Mouse (Mus musculus) layer of hippocampus, postnatal 25 days (tissue): ENCODE measurements around the gene Fam110a. TPM values are rescaled to one million over a fixed set of nuclear protein-coding genes. Genes with fewer than 3 reads are reported as not detected.
A peak's percentile ranks its signal among the peaks of the same experiment; 100 is the strongest.
"Not testable (repeated sequence)": the region's sequence is repeated elsewhere in the genome, so short reads cannot be mapped to it uniquely, and the experiment has no call there.

ENCODE experiments used
- DNase-seq, 2 experiments: peaks; one replicate each; pipeline ENCODE4 v3.0.0; 2022; ENCODE audit warnings: mixed read lengths in 2 of 2, low spot score in 1 of 2; ENCODE audit errors: extremely low spot score in 1 of 2
- total RNA-seq, 2 experiments: library from RNA; stranded (reverse); gene quantifications; 2 replicates each; pipeline ENCODE4 v1.2.3; 2021

Gene Fam110a
- total RNA-seq, 2 experiments from 2014 or later: 7.7 to 8.5 TPM

GRCm38 (mm10) chr2:151997776-151998504 lies 17.9 kb upstream of the Fam110a start:
- DNase-seq: no peak

- DNase-seq: not testable (repeated sequence)
These were observed 17.2 kb upstream of the Fam110a start for GRCm38 (mm10) chr2:151997190-151997575.

DNA sequence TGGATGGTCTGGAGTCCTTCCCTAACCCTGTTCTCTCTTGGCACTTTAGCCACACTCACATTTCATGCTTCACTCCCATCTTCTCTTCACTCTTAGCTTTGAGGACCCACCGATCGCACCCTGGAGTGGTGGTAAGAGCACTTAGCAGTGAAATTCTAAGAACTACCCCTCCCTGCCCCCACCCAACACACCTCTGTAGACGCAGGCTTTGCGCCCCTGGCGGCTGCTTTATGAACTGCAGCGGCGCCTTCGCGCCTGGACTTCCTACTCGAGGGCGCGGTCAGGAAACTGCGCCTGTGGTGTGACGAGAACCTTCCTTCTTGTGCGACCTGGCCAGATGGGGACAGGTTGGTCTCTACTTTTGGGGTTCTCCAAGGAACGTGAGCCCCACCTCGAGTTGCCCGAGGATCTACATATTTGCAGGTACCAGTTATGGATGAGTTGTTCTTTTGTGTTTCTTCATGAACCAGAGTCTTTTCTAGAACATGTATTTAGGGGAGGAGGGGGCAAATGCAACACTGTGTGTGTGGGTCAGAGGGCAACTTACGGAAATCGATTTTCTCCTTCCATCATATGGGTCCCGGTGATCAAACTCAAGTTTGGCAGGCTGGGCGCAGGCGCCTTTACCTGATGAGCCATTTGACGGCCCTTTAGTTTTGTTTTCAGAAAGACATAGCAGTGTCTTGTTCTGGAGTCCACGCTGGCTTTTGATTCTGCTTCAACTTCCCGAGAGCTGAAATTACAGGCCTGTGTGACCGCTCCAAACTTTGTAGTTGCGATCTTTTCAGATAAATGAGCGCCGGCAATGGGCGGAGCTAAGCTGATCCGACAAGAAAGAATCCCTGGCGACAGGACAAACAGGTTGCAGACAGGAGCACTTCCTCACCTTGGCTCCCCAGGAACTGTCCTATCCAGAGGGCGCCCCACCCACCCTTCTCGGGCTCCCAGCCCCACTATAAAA lies 16.5 kb upstream of the Fam110a start, which contains the start of gene Slc52a3:
Gene Slc52a3 (plus strand): TSS at position 283 of the 961 bp plus-strand sequence.
- peak; percentile 82 to 96 for DNase-seq

- DNase-seq: peak; percentile 60 to 85
These were observed 14.5 kb upstream of the Fam110a start for GRCm38 (mm10) chr2:151994350-151995122.

DNA sequence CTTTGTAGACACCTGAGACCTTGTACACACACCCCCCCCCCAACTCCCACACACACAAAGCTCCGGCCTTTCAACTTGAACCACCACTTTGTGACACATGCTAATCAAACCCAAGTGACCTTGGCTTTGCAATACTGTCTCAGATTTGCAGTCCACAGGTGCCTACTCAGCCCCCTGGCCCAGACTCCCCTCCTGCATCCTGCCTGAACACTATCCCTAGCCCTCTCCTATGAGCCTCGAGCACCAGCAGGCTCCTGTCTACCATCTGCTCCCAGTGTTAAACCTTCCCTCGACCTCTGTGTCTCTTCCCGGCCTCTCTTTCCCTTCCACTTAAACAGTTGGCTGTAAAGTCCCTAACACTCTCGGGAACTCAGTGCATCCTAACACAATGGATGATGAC lies 11.4 kb upstream of the Fam110a start:
- no peak for DNase-seq

- DNase-seq: no peak
These were observed 11.0 kb upstream of the Fam110a start for GRCm38 (mm10) chr2:151990985-151991394.

GRCm38 (mm10) chr2:151988978-151989377 lies 9.0 kb upstream of the Fam110a start:
- no peak for DNase-seq

DNA sequence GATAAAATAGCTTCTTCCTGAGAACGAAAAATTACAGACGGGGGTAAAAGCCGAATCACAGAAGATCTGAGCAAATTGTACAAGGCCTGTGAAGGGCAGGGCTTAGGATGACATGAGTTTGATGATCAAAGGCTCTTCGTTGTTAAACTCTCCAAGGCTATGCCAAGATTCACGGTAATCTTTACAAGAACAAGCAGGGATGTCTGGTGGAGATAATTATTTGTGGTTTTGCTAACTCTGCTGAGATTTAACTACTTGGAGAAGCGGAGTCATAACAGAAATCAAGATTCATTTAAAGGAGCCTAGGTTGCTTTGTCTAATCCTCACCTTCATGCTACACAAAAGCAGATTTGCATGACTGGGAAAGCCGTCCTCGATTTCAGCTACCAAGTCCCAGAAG lies 6.9 kb upstream of the Fam110a start:
- DNase-seq: no peak

DNA sequence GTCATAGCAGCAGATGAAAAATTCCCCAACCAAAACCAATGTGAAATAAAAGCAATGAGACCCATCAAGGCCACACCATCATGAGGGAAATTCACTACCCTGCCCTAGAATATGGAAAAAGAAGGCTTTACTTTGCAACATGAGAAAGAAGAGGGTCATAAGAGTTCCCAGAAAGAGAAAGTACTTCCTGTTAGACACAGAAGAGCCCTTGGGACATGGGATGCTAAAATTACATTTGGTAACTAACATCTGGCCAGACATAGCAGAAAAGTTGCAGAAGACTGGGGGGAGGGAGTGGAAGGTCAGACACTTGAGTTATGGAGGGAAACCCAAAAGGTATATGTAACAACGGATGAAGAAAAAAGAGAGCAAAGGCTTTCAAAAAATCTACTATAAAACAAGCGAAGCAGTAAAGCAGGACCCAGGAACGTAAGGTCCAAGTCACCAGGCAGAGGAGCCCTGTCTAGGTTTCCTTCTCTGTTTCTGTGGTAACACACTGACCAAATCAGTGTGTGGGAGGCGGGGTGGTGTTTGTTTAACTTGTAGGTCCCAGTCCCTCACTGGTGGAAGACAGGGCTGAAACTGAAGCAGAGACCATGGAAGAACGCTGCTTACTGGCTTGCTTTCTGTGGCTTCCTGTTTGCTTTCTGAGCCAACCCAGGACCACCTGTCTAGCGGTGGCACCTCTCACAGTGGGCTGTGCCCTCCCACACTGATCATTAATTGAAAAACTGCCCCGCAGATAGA lies 5.6 kb upstream of the Fam110a start:
- no peak for DNase-seq

DNA sequence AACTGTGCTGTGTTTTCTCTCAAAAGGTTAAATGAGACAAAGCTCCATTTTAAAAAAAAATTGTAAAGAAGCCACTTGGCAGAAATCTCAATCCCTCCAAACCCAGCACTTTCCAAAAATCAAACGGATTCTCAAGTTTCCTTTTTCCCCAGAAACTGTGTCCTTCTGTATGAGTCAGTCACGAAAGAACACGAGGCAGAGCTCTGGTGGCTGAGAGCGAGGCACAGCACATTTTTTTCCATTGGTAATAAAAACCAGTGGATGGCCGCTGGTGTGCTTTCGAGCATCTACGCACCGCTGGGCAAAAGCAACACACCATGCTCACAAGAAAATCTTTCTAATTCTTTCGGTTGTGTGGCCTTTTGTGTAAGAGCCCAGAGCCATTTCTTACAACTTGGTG lies 4.0 kb upstream of the Fam110a start:
- no peak for DNase-seq

DNA sequence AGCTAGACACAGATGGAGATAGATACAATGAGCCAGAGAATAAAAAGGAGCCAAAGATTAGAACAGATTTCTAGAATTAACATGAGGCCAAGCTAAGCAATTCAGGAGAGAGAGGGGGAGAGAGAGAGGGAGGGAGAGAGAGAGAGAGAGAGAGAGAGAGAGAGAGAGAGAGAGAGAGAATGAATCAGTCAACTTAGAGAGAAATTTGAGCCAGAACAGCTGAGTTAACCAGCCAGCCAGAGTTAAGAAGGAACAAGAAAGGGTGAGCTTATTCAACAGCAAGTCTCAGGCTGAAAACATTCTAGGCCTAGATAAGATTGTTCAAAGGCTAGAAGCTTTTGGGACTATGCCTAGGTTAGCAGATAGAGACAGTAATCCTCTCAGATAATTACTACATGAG lies 2.5 kb upstream of the Fam110a start:
- DNase-seq: no peak

DNA sequence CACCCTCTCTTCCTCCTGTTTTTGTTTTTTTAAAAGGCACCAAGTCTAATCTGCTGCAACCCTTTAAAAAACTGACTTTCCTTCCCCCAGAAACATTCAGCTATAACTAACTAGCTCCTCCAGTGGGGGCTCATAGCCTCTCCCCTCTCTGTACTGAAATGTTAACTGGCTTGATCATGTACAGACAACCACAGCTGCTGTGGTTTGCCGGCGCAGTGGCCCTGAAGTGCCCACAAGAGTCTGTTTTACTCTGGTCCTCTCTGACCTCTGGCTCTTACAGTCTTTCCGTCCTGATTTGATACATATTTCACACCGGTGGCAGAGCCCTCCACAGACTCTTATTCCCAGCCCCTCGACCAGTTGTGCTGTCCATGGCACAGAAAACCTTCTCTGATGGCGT lies 1.2 kb upstream of the Fam110a start:
- DNase-seq: no peak

DNA sequence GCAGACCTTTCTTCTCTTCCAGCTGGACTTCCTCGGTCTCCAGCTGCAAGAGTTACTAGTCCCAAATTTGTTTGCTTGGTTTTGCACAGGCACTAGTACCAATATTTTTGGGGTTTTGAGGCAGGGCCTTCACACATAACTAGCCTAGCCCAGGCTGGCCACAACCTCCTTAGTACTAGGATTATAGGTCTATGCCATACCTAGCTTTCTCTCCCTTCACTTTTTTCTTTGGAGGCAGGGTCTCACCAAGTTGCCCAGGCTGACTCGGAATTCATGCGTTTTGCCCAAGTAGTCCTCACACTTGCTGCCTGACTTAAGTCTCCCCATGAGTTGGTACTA lies 305 bp upstream of the Fam110a start:
- no peak for DNase-seq

DNA sequence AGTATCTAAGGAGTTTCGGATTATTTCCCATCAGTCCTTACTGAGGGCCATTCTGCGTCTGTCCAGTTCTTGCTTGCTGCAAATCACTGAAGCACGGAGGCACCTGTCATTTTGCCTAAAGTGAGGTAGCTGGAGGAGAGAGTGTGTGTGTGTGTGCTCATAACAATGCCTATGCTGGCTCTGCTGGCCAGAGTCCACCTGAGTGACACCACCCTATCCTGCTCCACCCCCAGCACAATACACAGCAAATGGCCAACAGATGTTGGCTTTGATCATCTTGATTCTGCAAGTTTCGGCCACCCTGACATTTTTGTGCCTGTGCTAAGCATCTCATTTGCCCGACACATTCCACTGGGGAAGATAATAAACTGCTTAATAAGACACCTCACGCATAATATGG lies 1.5 kb downstream of the Fam110a start:
- DNase-seq: no peak

DNA sequence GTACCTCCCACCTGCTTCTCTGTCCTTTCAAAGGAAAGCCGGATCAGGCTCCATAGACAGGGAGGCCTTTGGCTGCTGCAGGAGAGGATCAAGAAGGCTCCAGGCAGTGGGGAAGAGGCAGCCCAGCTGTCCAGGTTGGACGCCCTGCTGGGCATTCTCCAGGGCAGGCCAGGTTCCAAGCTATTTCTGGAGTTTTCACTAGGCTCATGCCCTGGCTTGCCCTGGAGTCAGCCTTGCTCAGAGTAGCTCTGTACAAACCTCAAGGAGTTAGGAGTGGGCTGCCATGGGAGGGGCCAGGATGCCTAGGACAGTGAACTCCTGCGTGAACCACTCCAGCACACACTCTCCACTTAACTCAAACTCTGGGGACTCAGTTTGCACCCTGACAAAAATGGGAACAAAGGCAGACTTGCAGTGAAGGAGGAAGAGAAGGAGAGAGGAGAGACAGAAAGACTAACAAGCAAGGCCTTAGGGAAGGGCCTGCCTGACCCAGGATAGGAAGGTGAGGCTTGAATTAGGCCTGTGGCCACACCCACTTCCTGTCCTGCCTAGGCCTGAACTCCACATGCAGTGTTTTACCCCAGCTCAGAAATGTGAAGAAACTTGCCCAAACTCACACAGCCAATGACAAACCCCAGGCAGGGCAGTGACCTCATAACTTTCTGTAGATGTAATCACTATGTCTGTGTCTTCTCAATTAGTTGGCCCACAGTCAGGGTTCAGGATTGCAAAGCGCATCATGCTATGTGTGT lies 2.2 kb downstream of the Fam110a start:
- no peak for DNase-seq

DNA sequence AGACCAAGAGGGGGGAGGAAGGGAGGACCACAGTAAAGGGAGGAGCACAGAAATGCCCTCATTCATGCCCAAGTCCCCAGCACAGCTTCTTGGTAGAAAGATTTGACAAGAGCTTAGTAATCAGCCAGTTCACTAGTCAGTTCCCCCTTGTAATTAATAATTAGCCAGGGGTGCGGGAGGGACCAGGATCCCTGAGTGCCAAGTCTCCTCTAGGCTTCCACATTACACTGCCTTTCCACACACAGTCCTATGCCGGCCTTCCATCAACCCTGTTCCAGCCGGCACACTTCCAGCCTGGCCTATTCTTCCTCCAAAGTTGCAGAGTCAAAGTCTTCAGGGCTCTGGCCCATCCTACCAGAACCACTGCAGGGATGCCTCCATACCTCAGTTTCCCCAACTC lies 4.0 kb downstream of the Fam110a start:
- no peak for DNase-seq

GRCm38 (mm10) chr2:151975295-151975694 lies 4.7 kb downstream of the Fam110a start:
- no peak for DNase-seq

DNA sequence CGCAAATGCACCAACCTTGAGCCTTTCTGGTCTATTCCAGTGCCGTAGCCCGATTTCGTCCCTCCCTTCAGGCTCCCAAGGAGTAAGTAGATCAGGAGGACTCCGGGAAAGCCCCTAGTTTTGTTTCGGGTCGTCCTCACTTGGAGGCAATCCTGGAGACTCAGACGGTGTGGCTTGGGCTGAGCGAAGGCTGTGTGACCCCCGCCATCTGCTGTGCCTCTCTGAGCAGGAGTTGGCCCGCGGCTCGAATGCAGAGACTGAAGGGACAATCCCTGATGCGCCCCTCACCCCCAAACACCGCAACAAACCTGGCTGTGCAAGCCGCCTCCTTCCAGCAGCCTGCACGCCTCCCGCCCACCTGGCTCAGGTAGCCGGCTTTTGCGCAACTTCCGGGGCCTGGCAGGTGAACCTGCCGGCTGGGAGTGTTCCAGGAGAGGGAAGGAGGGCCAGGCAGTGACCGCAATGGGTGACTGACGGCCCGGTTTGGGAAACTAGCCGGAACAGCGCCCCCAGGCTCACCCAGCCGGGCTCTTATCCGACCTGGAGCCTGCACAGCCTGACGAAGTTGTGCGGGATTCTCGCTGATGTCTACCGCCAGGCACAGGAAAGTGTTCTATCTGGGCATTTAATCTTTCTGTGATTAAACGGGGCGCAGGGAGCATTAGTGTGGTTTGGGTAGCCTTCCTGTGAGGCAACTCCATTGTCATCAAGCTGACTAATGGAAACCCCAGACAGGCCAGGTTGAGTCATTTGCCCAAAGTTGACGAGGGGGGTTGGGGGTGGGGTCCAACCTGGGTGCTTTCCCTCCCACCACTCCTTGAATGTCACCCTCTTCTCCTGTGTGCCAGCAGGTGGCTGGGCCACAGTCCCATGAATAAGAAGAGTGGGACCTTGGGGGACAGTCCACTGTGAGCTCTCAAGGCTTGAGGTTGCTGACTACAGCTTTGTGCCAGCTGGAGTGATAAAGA lies 6.1 kb downstream of the Fam110a start:
- no peak for DNase-seq
